Mouse (Mus musculus) urinary bladder, adult 18-20 months (tissue): ENCODE results near the gene Atp6v0a2.

Source experiments
- DNase-seq, 2 experiments: peaks; one replicate each; pipeline ENCODE4 v3.0.0; 2022; ENCODE audit warnings: low spot score in 2 of 2, mixed read lengths in 2 of 2

Gene Atp6v0a2

GRCm38 (mm10) chr5:124636694-124637093, 8.3 kb downstream of the Atp6v0a2 start:
- DNase-seq, result no peak

GRCm38 (mm10) chr5:124637300-124637699, 8.9 kb downstream of the Atp6v0a2 start:
- DNase-seq, result no peak

GRCm38 (mm10) chr5:124637836-124638235, 9.5 kb downstream of the Atp6v0a2 start:
- no peak for DNase-seq

GRCm38 (mm10) chr5:124713741-124714140, 85.4 kb downstream of the Atp6v0a2 start:
- no peak for DNase-seq

- DNase-seq, result no peak
Measured at GRCm38 (mm10) chr5:124715135-124715534, 86.8 kb downstream of the Atp6v0a2 start.

- no peak for DNase-seq
Measured at GRCm38 (mm10) chr5:124717969-124718368, 89.6 kb downstream of the Atp6v0a2 start.

- no peak for DNase-seq
Measured at GRCm38 (mm10) chr5:124718396-124718795, 90.0 kb downstream of the Atp6v0a2 start.

GRCm38 (mm10) chr5:124723125-124723524, 94.7 kb downstream of the Atp6v0a2 start:
- DNase-seq, result no peak

- DNase-seq, result no peak
Measured at GRCm38 (mm10) chr5:124724997-124725396, 96.6 kb downstream of the Atp6v0a2 start, which contains the start of gene Dnah10. TSS of gene Dnah10 (plus strand) at chr5:124725085.

- peak in 1 of 2 experiments; percentile 7 for DNase-seq
Measured at GRCm38 (mm10) chr5:124729662-124730206, 101.4 kb downstream of the Atp6v0a2 start.

GRCm38 (mm10) chr5:124733961-124734360, 105.6 kb downstream of the Atp6v0a2 start:
- no peak for DNase-seq

- DNase-seq, result no peak
Measured at GRCm38 (mm10) chr5:124741898-124742599, 113.7 kb downstream of the Atp6v0a2 start.

GRCm38 (mm10) chr5:124743841-124744240, 115.5 kb downstream of the Atp6v0a2 start:
- no peak for DNase-seq

- DNase-seq, result no peak
Measured at GRCm38 (mm10) chr5:124746220-124746619, 117.8 kb downstream of the Atp6v0a2 start.

GRCm38 (mm10) chr5:124748296-124748695, 119.9 kb downstream of the Atp6v0a2 start:
- no peak for DNase-seq

GRCm38 (mm10) chr5:124751656-124752055, 123.3 kb downstream of the Atp6v0a2 start:
- DNase-seq, result no peak

- DNase-seq, result no peak
Measured at GRCm38 (mm10) chr5:124761011-124761410, 132.6 kb downstream of the Atp6v0a2 start.

- no peak for DNase-seq
Measured at GRCm38 (mm10) chr5:124761787-124762186, 133.4 kb downstream of the Atp6v0a2 start.
